Mouse (Mus musculus) midbrain, embryonic 15.5 days (tissue): ENCODE measurements at regions not wholly inside any gene's neighbourhood (a gene's known extent, or its start where the extent isn't known, plus 50 kb on each side); places are given as distances from the start of the nearest gene placed in this dataset.

Experiments used
- ATAC-seq: fragments of 200-750 bp; cut with Nextera tagmentation; replicated peaks from 2 replicates; pipeline ENCODE4 v1.8.0; 2017; ENCODE audit warnings: moderate TSS enrichment
- H3K27ac ChIP-seq: fragments of 300-500 bp; sonication (generic); 2 replicates; pipeline ENCODE4 v1.5.1; 2015; ENCODE audit warnings: mild to moderate bottlenecking, inconsistent platforms
- H3K27me3 ChIP-seq: fragments of 300-500 bp; sonication (generic); replicated peaks from 2 replicates; pipeline ENCODE4 v1.6.1; 2015; ENCODE audit warnings: inconsistent platforms
- H3K36me3 ChIP-seq: fragments of 300-500 bp; sonication (generic); replicated peaks from 2 replicates; pipeline ENCODE4 v1.6.1; 2015; ENCODE audit warnings: inconsistent platforms
- H3K4me1 ChIP-seq: fragments of 300-500 bp; sonication (generic); 2 replicates; pipeline ENCODE4 v1.6.1; 2015; ENCODE audit warnings: inconsistent platforms
- H3K4me2 ChIP-seq: fragments of 300-500 bp; sonication (generic); 2 replicates; pipeline ENCODE4 v1.6.1; 2015; ENCODE audit warnings: inconsistent platforms, mild to moderate bottlenecking, moderate library complexity
- H3K4me3 ChIP-seq: fragments of 300-500 bp; sonication (generic); 2 replicates; pipeline ENCODE4 v1.5.1; 2015; ENCODE audit warnings: mild to moderate bottlenecking, inconsistent platforms
- H3K9ac ChIP-seq: fragments of 300-500 bp; sonication (generic); 2 replicates; pipeline ENCODE4 v1.6.1; 2015; ENCODE audit warnings: mild to moderate bottlenecking, inconsistent platforms
- H3K9me3 ChIP-seq: fragments of 300-500 bp; sonication (generic); 2 replicates; pipeline ENCODE4 v1.6.1; 2016; ENCODE audit warnings: inconsistent platforms
- WGBS: fragments of 180-500 bp; shearing (Covaris S2); methylation state at CpG from one replicate; pipeline ENCODE4 v1.1.7; 2015; ENCODE audit warnings: mixed read lengths; 5-methylcytosine and 5-hydroxymethylcytosine counted together

- Histone ChIP-seq H3K9ac (no peak overlapping the region), H3K4me3 (no peak overlapping the region), H3K36me3 (no peaks in the 10 kb centered on the region), H3K9me3 (no peaks in the 10 kb centered on the region), H3K27ac (no peak overlapping the region), H3K27me3 (0 out of 2 replicates have a peak, but pooled peaks cover 3% of the 10 kb centered on the region), H3K4me2 (no peak overlapping the region), H3K4me1 (no peaks in the 10 kb centered on the region)
- 50% methylated on average over 11 of the region's 11 CpGs for WGBS
- peak; percentile 72 for ATAC-seq
Measured at GRCm38 (mm10) chr4:114728235-114729000, 93.1 kb upstream of the Gm12830 start.

- ATAC-seq = no peak
- 81% methylated on average over 10 of the region's 10 CpGs for WGBS
- no peak overlapping the region for H3K4me3 ChIP-seq
- H3K27me3 ChIP-seq = 0 out of 2 replicates have a peak, but pooled peaks cover 3% of the 10 kb centered on the region
- H3K9ac ChIP-seq = no peak overlapping the region
- no peaks in the 10 kb centered on the region for H3K9me3 ChIP-seq
- H3K4me1 ChIP-seq = no peaks in the 10 kb centered on the region
- H3K4me2 ChIP-seq = no peak overlapping the region
- no peaks in the 10 kb centered on the region for H3K36me3 ChIP-seq
- H3K27ac ChIP-seq = no peak overlapping the region
Measured at GRCm38 (mm10) chr4:114733256-114734004, 88.1 kb upstream of the Gm12830 start.

- no peaks in the 10 kb centered on the region for H3K9me3 ChIP-seq
- H3K36me3 ChIP-seq = no peaks in the 10 kb centered on the region
- no peak overlapping the region for H3K27ac ChIP-seq
- H3K4me1 ChIP-seq = no peaks in the 10 kb centered on the region
- H3K9ac ChIP-seq = no peak overlapping the region
- no peaks in the 10 kb centered on the region for H3K27me3 ChIP-seq
- no peak for ATAC-seq
- no peak overlapping the region for H3K4me2 ChIP-seq
- no peak overlapping the region for H3K4me3 ChIP-seq
- 73% methylated on average over 16 of the region's 16 CpGs for WGBS
Measured at GRCm38 (mm10) chr4:114738903-114739667, 82.4 kb upstream of the Gm12830 start.

- Histone ChIP-seq H3K9ac (no peak overlapping the region), H3K9me3 (0 out of 2 replicates have a peak, but pooled peaks cover 2% of the 10 kb centered on the region), H3K4me1 (no peaks in the 10 kb centered on the region), H3K4me3 (no peak overlapping the region), H3K36me3 (no peaks in the 10 kb centered on the region), H3K27ac (no peak overlapping the region), H3K4me2 (no peak overlapping the region), H3K27me3 (no peaks in the 10 kb centered on the region)
- WGBS = 83% methylated on average over 2 of the region's 2 CpGs
- no peak for ATAC-seq
Measured at GRCm38 (mm10) chr4:114748131-114748530, 73.4 kb upstream of the Gm12830 start.

- Histone ChIP-seq H3K4me2 (no peak overlapping the region), H3K9ac (no peak overlapping the region), H3K27me3 (no peaks in the 10 kb centered on the region), H3K9me3 (no peaks in the 10 kb centered on the region), H3K4me3 (no peak overlapping the region), H3K4me1 (no peaks in the 10 kb centered on the region), H3K36me3 (no peaks in the 10 kb centered on the region), H3K27ac (no peak overlapping the region)
- ATAC-seq = no peak
Measured at GRCm38 (mm10) chr4:114759837-114760236, 61.7 kb upstream of the Gm12830 start.

- Histone ChIP-seq H3K4me1 (no peaks in the 10 kb centered on the region), H3K27me3 (no peaks in the 10 kb centered on the region), H3K27ac (no peak overlapping the region), H3K36me3 (no peaks in the 10 kb centered on the region), H3K4me3 (no peak overlapping the region), H3K9ac (no peak overlapping the region), H3K9me3 (no peaks in the 10 kb centered on the region), H3K4me2 (no peak overlapping the region)
- 44% methylated on average over 22 of the region's 22 CpGs for WGBS
- no peak for ATAC-seq
Measured at GRCm38 (mm10) chr4:114766643-114767393, 54.7 kb upstream of the Gm12830 start.
